Mouse (Mus musculus) bone marrow, adult 2 months (tissue): Measurements from ENCODE around the gene Cerkl. TPM values are rescaled to one million over a fixed set of nuclear protein-coding genes. Genes with fewer than 3 reads are reported as not detected.

Experiments
- H3K27ac ChIP-seq: fragments of 200-500 bp; 2 replicates; pipeline ENCODE4 v1.5.1; 2012; ENCODE audit warnings: low read depth, mild to moderate bottlenecking, control low read depth, inconsistent platforms, low read length; ENCODE audit not compliant: control insufficient read depth, poor library complexity, insufficient read depth
- H3K4me1 ChIP-seq: fragments of 200-500 bp; 2 replicates; pipeline ENCODE4 v1.6.1; 2011; ENCODE audit warnings: low read length; ENCODE audit not compliant: control insufficient read depth, insufficient read depth
- H3K4me3 ChIP-seq: fragments of 200-500 bp; replicated peaks from 2 replicates; pipeline ENCODE3; 2011; ENCODE audit warnings: mild to moderate bottlenecking, low read depth, low read length, control low read depth; ENCODE audit not compliant: control insufficient read depth
- CTCF ChIP-seq: fragments of 200-500 bp; IDR thresholded peaks from 2 replicates; pipeline ENCODE4 v1.5.1; 2011; ENCODE audit warnings: low read length, control low read depth; ENCODE audit not compliant: control insufficient read depth, insufficient read depth
- POLR2A ChIP-seq: fragments of 200-500 bp; IDR thresholded peaks from 2 replicates; pipeline ENCODE4 v1.6.1; 2011; ENCODE audit warnings: low read depth, mild to moderate bottlenecking, control low read depth, low read length, borderline replicate concordance; ENCODE audit not compliant: control insufficient read depth
- WGBS: fragments of 180-500 bp; shearing (Covaris S2); methylation state at CpG from one replicate; pipeline ENCODE4 v1.1.7; 2018; 5-methylcytosine and 5-hydroxymethylcytosine counted together
- polyA plus RNA-seq: library from polyadenylated mRNA; stranded (reverse); fragments of >200 nt; gene quantifications from 2 replicates; pipeline ENCODE4 v1.2.4, GENCODE M21; 2011; ENCODE audit warnings: low replicate concordance; ENCODE audit not compliant: missing spikeins, insufficient read depth, insufficient read length

Cerkl gene
- polyA plus RNA-seq, 1 experiment = 22.0 TPM

DNA sequence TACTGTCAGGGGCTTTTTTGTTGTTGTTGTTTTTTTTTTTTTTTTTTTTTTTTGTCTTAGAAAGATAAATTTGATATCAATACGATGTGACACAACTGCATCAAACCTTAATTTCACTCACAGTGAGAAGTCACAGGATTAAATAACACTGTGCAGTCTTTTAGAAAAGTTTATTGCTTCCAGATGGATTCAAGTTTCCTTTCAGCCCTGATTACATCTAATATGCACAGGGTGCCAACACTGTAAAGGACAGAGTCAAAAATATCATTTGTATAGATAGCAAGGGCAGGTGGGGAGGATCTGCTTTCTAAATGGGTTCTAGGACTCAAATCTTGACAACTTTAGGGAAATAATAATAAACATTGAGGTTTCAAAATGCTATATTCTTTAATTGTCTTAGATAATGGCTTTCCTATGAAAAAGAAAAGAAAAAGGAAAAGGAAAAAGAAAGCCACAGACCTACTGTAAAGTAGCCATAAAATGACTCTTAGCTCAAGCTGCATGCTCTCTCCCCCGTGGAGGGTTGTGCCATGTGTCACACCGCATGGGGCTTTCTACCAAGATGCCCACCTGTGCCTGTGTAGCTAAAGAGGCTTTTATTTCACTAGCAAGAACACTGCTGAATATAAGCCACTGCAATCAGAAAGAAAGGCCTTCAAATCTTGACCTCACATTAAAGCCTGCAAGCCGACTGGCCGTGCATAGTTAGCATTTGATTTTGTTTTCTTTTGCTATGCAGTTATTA, 50.8 kb downstream of the Cerkl start:
- 75% methylated on average over 5 of the region's 5 CpGs for WGBS
- H3K4me1 ChIP-seq = no peaks in the 10 kb centered on the region
- TF ChIP-seq POLR2A (no peak), CTCF (no peak)

DNA sequence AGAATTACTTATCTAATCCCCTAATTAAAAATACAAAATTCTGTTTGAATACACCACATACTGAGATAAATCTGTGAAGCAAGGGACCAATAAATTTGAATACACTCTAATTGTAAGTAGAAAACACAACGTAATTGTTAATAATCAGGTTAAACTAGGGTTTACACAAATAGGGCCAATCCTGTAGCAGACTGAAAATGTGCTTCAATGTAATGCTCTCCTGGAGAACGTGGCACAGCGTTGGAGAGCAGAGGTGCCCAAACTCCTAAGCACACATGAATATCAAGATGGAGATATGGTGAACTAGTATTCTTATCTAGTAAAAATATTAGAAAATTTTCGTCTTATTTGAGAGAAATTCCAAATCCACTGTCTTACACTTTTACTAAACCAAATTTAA, 56.5 kb downstream of the Cerkl start:
- WGBS = 79% methylated on average over 4 of the region's 4 CpGs
- TF ChIP-seq POLR2A = no peak
- TF ChIP-seq CTCF = no peak
- H3K4me1 ChIP-seq = no peaks in the 10 kb centered on the region
- H3K27ac ChIP-seq = no peak overlapping the region
- no peak overlapping the region for H3K4me3 ChIP-seq

More for the DNA sequence above, 50.8 kb downstream of the Cerkl start:
- Histone ChIP-seq H3K27ac (no peak overlapping the region), H3K4me3 (no peak overlapping the region)

DNA sequence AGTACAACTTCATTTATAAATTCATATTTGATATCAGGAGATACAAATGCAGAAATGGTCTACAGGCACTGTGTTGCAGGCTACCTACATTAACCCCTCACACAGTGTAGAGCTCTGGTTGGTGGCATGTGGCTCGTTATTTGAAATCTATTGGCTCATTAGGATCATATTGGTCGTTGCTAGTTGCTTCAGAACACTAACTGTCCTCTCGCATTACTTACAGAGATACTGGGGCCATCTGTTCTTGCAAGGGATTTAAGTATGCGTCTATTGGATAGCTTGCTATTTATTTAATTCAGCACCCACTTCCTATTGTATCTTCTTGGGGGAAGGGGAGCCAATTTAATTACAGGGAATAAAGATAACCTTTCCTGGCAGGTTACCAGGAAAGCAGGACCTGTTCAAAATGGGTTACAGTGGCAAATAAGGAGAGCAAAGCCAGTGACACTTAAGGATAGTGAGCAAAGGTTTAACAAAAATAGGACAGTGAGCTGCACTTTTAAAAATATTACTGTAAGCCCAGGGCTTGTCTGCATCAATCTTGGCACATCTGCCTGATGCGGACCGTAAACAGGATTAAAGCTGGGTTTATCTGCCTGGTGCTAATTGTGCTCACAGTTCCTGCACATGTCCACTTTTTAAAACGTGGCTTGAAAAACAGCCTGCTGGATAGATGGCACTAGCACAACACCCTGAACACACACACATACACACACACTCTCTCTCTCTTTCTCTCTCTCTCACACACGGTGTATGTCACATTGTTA, 57.2 kb downstream of the Cerkl start:
- Histone ChIP-seq H3K27ac (no peak overlapping the region), H3K4me3 (no peak overlapping the region), H3K4me1 (no peaks in the 10 kb centered on the region)
- TF ChIP-seq POLR2A = no peak
- no peak for TF ChIP-seq CTCF
- WGBS = 66% methylated on average over 8 of the region's 8 CpGs

DNA sequence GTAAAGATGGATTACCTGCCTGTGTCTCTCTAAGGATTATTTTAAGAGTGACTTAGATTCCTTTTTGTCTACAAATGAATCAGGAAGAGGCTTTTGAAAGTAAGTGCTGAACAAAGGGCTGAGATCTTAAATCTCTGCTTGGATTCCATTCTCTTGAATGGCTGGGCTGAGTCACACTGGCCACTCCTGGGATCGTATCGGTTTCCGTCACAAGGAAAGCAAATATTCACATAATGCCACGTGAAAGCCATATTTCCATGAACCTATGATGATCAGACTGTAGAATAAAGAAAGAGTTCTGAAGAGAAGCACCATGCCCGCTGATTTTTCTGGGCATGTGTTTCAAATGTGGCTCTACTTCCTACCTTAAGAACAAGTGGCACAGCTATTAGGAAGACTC, 57.8 kb downstream of the Cerkl start:
- Histone ChIP-seq H3K4me1 (no peaks in the 10 kb centered on the region), H3K27ac (no peak overlapping the region), H3K4me3 (no peak overlapping the region)
- TF ChIP-seq POLR2A (no peak), CTCF (no peak)
- WGBS = 71% methylated on average over 5 of the region's 5 CpGs

DNA sequence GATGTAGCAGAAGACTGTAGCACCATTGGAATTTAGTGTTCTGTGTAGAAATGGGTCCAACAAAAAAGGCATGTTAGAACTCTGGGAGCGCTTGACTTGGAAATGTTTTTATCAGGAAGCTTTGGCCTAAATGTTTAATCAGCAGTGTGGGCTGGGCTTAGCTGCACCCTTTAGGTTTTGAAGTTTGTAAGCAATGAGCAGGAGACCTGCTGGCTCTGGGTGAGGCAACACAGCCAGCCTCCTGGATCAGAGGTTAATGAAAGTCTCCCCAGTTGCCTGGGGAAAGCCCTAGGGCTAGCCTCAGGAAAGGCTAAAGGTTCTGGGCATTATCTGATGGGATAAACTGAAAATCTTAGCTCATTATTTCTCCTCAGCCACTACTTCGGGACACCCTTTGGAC, 58.2 kb downstream of the Cerkl start:
- WGBS = 70% methylated on average over 2 of the region's 2 CpGs
- TF ChIP-seq POLR2A (no peak), CTCF (no peak)

DNA sequence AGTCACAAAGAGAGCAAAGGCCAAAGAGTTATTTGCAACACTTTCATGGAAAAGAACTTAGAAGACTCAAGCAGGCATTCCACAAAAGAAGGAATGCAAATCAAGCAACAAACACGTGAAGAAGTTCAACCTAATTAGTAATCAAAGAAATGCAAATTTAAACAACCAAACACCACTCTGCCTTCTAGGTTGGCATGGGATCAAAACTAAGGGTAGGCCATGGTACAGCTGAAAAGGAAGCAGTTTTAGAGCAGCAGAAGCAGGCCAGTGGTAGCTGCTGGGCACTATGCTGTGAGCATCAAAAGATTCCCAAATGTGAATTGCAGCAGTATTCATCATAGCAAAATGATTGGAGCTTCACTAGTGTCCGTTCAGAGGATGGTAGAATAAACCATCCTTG, 59.5 kb downstream of the Cerkl start:
- H3K4me1 ChIP-seq = no peaks in the 10 kb centered on the region
- TF ChIP-seq CTCF = no peak
- no peak for TF ChIP-seq POLR2A
- H3K27ac ChIP-seq = no peak overlapping the region
- no peak overlapping the region for H3K4me3 ChIP-seq
- 61% methylated on average over 2 of the region's 2 CpGs for WGBS

More for the DNA sequence above, 58.2 kb downstream of the Cerkl start:
- Histone ChIP-seq H3K4me1 (no peaks in the 10 kb centered on the region), H3K27ac (no peak overlapping the region), H3K4me3 (no peak overlapping the region)

DNA sequence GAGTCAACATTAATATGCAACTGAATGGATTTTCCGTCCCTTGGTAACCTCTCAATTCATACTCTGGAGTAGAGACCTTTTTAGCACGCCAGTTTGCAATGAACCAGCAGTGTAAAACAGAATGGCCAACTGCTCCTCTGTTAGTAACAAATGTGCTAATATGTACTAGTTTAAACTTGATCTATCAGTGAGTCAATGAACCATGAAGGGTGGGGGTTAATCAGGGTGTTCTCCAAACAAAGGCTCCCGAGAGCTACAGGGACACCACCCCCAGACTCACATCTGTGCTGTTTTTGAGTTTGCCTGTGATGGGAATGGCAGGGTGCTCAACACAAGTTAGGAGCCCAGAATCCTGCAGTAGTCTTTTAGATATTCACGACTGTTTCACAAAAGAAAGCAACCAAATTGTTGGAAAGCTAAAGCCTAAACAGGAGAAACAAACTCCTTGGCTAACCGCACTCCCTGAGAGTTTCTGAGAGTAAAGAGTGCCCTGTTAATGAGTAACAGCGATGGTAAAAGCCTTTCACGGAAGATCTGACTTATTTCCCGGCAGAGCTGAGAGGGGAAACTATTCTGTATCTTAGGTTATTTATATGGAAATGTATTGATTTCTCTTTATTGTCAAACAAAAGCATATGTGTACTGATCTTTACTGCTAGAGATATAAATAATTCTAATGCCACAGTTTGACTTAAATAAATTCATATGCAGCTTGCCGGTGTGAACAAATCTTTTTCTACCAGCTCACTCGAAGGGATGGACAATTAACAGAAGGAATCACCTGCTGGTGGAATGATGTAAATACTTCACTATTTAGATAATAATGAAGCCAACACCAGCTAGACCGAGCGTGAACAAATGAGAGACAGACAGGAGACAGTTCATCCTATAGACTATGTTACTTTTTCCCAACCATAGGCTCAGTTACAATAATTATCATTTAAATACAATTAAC, 77.2 kb downstream of the Cerkl start:
- 68% methylated on average over 12 of the region's 12 CpGs for WGBS
- TF ChIP-seq CTCF (no peak), POLR2A (no peak)
- Histone ChIP-seq H3K27ac (no peak overlapping the region), H3K4me3 (no peak overlapping the region), H3K4me1 (no peaks in the 10 kb centered on the region)
